In genomic region chr3:121636315-121636714, GRCm38 (mm10) we compare ENCODE assay signal across 9 mouse cellular contexts. TPM values are rescaled to one million over a fixed set of nuclear protein-coding genes. Genes with fewer than 3 reads are reported as not detected.
DNase-seq lines count a peak whose midpoint lies in the region; ATAC-seq and TF ChIP-seq lines count a peak whose summit lies in the region.
"Had no signal": no experiment of that assay in that cellular context is flagged by ENCODE, and none has a peak within 500 bp of the region (broad histone marks: within the 10 kb centered on the region; RNA-seq: fewer than 3 reads in every experiment).

No protein-coding gene starts in this region.

- TF ChIP-seq EP300 in lung, postnatal 0 days (IDR thresholded peaks at IDR 0.05): peak; percentile 94

- H3K4me2 ChIP-seq in intestine, postnatal 0 days (replicated peaks; ENCODE audit: low read depth): no peak overlapping the region
- no peak overlapping the region for H3K4me2 ChIP-seq in intestine, embryonic 15.5 days (replicated peaks)
- no peak overlapping the region for H3K4me2 ChIP-seq in lung, postnatal 0 days (replicated peaks; ENCODE audit: low read depth, low read length)
- H3K4me2 ChIP-seq in intestine, embryonic 16.5 days (ENCODE audit: low read depth, low read length): no peak overlapping the region

- 53% methylated on average over 6 of the region's 6 CpGs for WGBS in intestine, postnatal 0 days
- WGBS in intestine, embryonic 15.5 days: 59% methylated on average over 6 of the region's 6 CpGs
- 31% methylated on average over 6 of the region's 6 CpGs for WGBS in lung, postnatal 0 days
- WGBS in intestine, embryonic 16.5 days: 60% methylated on average over 6 of the region's 6 CpGs

- TF ChIP-seq CTCF in intestine, postnatal 0 days (IDR thresholded peaks at IDR 0.05; ENCODE audit: low read depth): peak; percentile 67
- peak; percentile 69 for TF ChIP-seq CTCF in lung, postnatal 0 days (IDR thresholded peaks at IDR 0.05)

- no peaks in the 10 kb centered on the region for H3K27me3 ChIP-seq in intestine, postnatal 0 days (replicated peaks; ENCODE audit: control insufficient read depth, insufficient read depth, low read length)
- H3K27me3 ChIP-seq in intestine, embryonic 15.5 days (replicated peaks): no peaks in the 10 kb centered on the region
- H3K27me3 ChIP-seq in lung, postnatal 0 days (replicated peaks; ENCODE audit: insufficient read depth, low read length): no peaks in the 10 kb centered on the region
- H3K27me3 ChIP-seq in intestine, embryonic 16.5 days (replicated peaks; ENCODE audit: control insufficient read depth, insufficient read depth, low read length): no peaks in the 10 kb centered on the region

- no peak for ATAC-seq in intestine, postnatal 0 days
- no peak; the same call in 1 of the 2 replicates for ATAC-seq in intestine, embryonic 15.5 days
- peak; percentile 84 for ATAC-seq in lung, postnatal 0 days
- ATAC-seq in intestine, embryonic 16.5 days: no peak

- H3K4me1 ChIP-seq in intestine, postnatal 0 days (replicated peaks; ENCODE audit: control insufficient read depth, insufficient read depth, low read length): no peaks in the 10 kb centered on the region
- H3K4me1 ChIP-seq in intestine, embryonic 15.5 days (replicated peaks): 0 out of 2 replicates have a peak, but pooled peaks cover 3% of the 10 kb centered on the region
- H3K4me1 ChIP-seq in lung, postnatal 0 days (ENCODE audit: insufficient read depth, low read depth, low read length): peaks cover 9% of the 10 kb centered on the region; the same call in 1 of the 2 replicates
- H3K4me1 ChIP-seq in intestine, embryonic 16.5 days (ENCODE audit: control insufficient read depth, insufficient read depth, low read length): no peaks in the 10 kb centered on the region

- peak; percentile 36 for DNase-seq in brain, embryonic 18.5 days (ENCODE audit: low read depth, low spot score)
- peak; percentile 34 for DNase-seq in gastrocnemius, postnatal 10 days
- peak; percentile 41 for DNase-seq in kidney, postnatal 14 days
- DNase-seq in lung, postnatal 0 days (ENCODE audit: low spot score): peak; percentile 95
- peak; percentile 86 for DNase-seq in testis, postnatal 14 days (ENCODE audit: low spot score)

- no peak overlapping the region for H3K27ac ChIP-seq in intestine, postnatal 0 days (ENCODE audit: low read depth, low read length)
- no peak overlapping the region for H3K27ac ChIP-seq in intestine, embryonic 15.5 days
- H3K27ac ChIP-seq in lung, postnatal 0 days (ENCODE audit: low read length): peak overlapping the region; percentile 87
- H3K27ac ChIP-seq in intestine, embryonic 16.5 days (ENCODE audit: low read length): no peak overlapping the region

- no peaks in the 10 kb centered on the region for H3K36me3 ChIP-seq in intestine, postnatal 0 days (ENCODE audit: control insufficient read depth, insufficient read depth)
- no peaks in the 10 kb centered on the region for H3K36me3 ChIP-seq in intestine, embryonic 15.5 days
- H3K36me3 ChIP-seq in lung, postnatal 0 days (ENCODE audit: insufficient read depth, low read length): no peaks in the 10 kb centered on the region
- H3K36me3 ChIP-seq in intestine, embryonic 16.5 days (ENCODE audit: control insufficient read depth, insufficient read depth, low read length): no peaks in the 10 kb centered on the region

- H3K4me3 ChIP-seq in intestine, postnatal 0 days (ENCODE audit: low read depth, low read length): no peak overlapping the region
- H3K4me3 ChIP-seq in intestine, embryonic 15.5 days (replicated peaks): no peak overlapping the region
- H3K4me3 ChIP-seq in lung, postnatal 0 days (ENCODE audit: low read depth, low read length): no peak overlapping the region
- no peak overlapping the region for H3K4me3 ChIP-seq in intestine, embryonic 16.5 days (ENCODE audit: low read length)

- no peaks in the 10 kb centered on the region for H3K9me3 ChIP-seq in intestine, postnatal 0 days (ENCODE audit: control insufficient read depth)
- H3K9me3 ChIP-seq in intestine, embryonic 15.5 days: no peaks in the 10 kb centered on the region
- no peaks in the 10 kb centered on the region for H3K9me3 ChIP-seq in lung, postnatal 0 days (ENCODE audit: low read length)
- no peaks in the 10 kb centered on the region for H3K9me3 ChIP-seq in intestine, embryonic 16.5 days (ENCODE audit: control insufficient read depth, low read length)

- no peak overlapping the region for H3K9ac ChIP-seq in intestine, postnatal 0 days (ENCODE audit: low read depth, low read length)
- no peak overlapping the region for H3K9ac ChIP-seq in intestine, embryonic 15.5 days
- no peak overlapping the region for H3K9ac ChIP-seq in lung, postnatal 0 days (replicated peaks; ENCODE audit: low read depth)
- no peak overlapping the region for H3K9ac ChIP-seq in intestine, embryonic 16.5 days (ENCODE audit: low read depth, low read length)

RNA-seq across cellular contexts. Expression of gene 4930432M17Rik, which starts 34.2 kb away (rescaled TPM):
- polyA plus RNA-seq in intestine, postnatal 0 days (2015; fragmentation: Nextera tagmentation; extraction: Ambion mirVana): not detected in 2 replicates
- polyA plus RNA-seq in intestine, embryonic 15.5 days (2015; fragmentation: Nextera tagmentation; extraction: Ambion mirVana): not detected in 2 replicates
- not detected for total RNA-seq in gastrocnemius, postnatal 10 days (2021)
- polyA plus RNA-seq in lung, postnatal 0 days (2015; fragmentation: Nextera tagmentation; extraction: Ambion mirVana): not detected in 2 replicates
- polyA plus RNA-seq in intestine, embryonic 16.5 days (2015; fragmentation: Nextera tagmentation; extraction: Ambion mirVana): not detected in 2 replicates
- polyA plus RNA-seq: neural tube, embryonic 14.5 days had no signal

Comparison
In these comparisons a context has a peak if more than half of its experiments do, and no peak if none do; other contexts are left out.
1. DNase-seq: peak in every context shown above with its lines; median percentile 95 in lung, postnatal 0 days; 86 in testis, postnatal 14 days; 41 in kidney, postnatal 14 days; 36 in brain, embryonic 18.5 days; 34 in gastrocnemius, postnatal 10 days.